Mouse (Mus musculus) limb, embryonic 10.5 days (tissue): Measurements from ENCODE around the gene S100a7a. TPM values are rescaled to one million over a fixed set of nuclear protein-coding genes. Genes with fewer than 3 reads are reported as not detected.

ENCODE experiments used
- DNase-seq: peaks from one replicate; pipeline ENCODE4 v3.0.0-alpha.2; 2017; ENCODE audit warnings: low spot score
- H3K27ac ChIP-seq: fragments of 300-500 bp; sonication (generic); 2 replicates; pipeline ENCODE4 v1.5.1; 2016; ENCODE audit warnings: mild to moderate bottlenecking
- H3K27me3 ChIP-seq: fragments of 300-500 bp; sonication (generic); 2 replicates; pipeline ENCODE4 v1.6.1; 2016; ENCODE audit warnings: low read depth, mild to moderate bottlenecking; ENCODE audit not compliant: poor library complexity, severe bottlenecking
- H3K36me3 ChIP-seq: fragments of 300-500 bp; sonication (generic); 2 replicates; pipeline ENCODE4 v1.6.1; 2016; ENCODE audit warnings: mild to moderate bottlenecking, moderate library complexity
- H3K4me1 ChIP-seq: fragments of 300-500 bp; sonication (generic); 2 replicates; pipeline ENCODE4 v1.6.1; 2016
- H3K4me3 ChIP-seq: fragments of 300-500 bp; sonication (generic); 2 replicates; pipeline ENCODE4 v1.5.1; 2016; ENCODE audit warnings: mild to moderate bottlenecking, moderate library complexity
- H3K9me3 ChIP-seq: fragments of 300-500 bp; sonication (generic); replicated peaks from 2 replicates; pipeline ENCODE4 v1.6.1; 2016; ENCODE audit warnings: mild to moderate bottlenecking
- WGBS: fragments of 180-500 bp; shearing (Covaris S2); methylation state at CpG from one replicate; pipeline ENCODE4 v1.1.7; 2016; 5-methylcytosine and 5-hydroxymethylcytosine counted together
- polyA plus RNA-seq: library from polyadenylated mRNA; unstranded; fragments of >200 nt; fragmentation: Nextera tagmentation; extraction: Ambion mirVana; gene quantifications from 2 replicates; pipeline ENCODE4 v1.2.1, GENCODE M21; 2016

Gene S100a7a
- polyA plus RNA-seq, 1 experiment from 2014 or later = not detected

DNA sequence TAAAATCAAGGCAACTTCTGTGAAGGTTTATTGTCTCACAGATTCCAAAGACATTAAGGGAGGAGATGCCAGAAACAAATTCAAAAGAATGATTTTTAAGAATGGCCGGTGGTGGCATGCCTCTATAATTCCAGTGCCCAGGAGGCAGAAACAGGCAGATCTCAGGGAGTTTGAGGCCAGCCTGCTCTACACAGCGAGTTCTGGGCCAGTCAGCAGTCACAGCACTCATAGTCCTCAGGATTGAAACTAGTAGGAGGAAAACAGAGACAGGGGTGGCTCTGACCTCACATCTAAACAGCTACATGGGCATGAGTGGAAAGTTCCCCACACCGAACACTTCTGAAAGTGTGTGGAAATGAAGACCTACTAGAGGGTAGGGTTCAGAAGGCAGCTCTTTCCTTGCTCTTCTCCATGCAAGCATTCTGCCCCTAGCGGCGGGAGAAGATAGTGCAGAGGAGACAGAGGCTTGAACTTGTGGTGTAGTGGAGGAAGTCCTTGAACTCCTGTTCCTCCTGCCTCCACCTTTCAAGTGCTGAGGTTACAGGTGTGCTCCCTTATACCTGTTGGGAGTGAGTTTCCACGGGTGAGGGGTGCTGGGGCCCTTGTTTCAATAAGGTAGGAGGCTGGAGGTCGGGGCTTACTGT, 14.2 kb upstream of the S100a7a start:
- 51% methylated on average over 7 of the region's 7 CpGs for WGBS
- Histone ChIP-seq H3K27me3 (no peaks in the 10 kb centered on the region), H3K36me3 (no peaks in the 10 kb centered on the region), H3K4me3 (no peak overlapping the region), H3K4me1 (no peaks in the 10 kb centered on the region), H3K9me3 (no peaks in the 10 kb centered on the region), H3K27ac (no peak overlapping the region)
- DNase-seq = no peak

- WGBS = 85% methylated on average over 7 of the region's 7 CpGs
- H3K9me3 ChIP-seq = no peaks in the 10 kb centered on the region
- no peak overlapping the region for H3K4me3 ChIP-seq
- no peaks in the 10 kb centered on the region for H3K36me3 ChIP-seq
- H3K4me1 ChIP-seq = no peaks in the 10 kb centered on the region
- no peak overlapping the region for H3K27ac ChIP-seq
- no peak for DNase-seq
- no peaks in the 10 kb centered on the region for H3K27me3 ChIP-seq
Measured at GRCm38 (mm10) chr3:90640981-90641380, 12.8 kb upstream of the S100a7a start.

- Histone ChIP-seq H3K9me3 (no peaks in the 10 kb centered on the region), H3K4me1 (no peaks in the 10 kb centered on the region), H3K27me3 (no peaks in the 10 kb centered on the region), H3K36me3 (no peaks in the 10 kb centered on the region), H3K27ac (no peak overlapping the region), H3K4me3 (no peak overlapping the region)
- peak; percentile 46 for DNase-seq
- 47% methylated on average over 3 of the region's 3 CpGs for WGBS
Measured at GRCm38 (mm10) chr3:90644220-90644619, 9.6 kb upstream of the S100a7a start.

DNA sequence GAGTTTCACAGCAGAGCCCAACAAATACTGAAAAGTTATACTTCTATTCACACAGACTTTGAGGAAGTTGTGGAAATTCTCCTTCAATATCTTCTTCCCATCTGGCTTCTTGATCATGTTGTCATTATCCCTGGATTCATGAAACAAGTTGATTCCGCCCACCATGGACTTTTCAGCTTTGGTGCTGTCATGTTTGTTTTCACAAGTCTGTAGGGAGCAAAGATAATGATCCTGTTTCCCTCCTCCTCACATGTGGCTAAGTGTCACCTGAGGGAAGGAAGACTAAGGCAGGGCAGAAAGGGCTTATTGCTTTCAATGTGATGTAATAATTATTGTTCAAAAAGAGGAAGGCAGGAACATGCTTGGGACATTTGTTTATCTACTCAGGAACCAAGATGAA, 6.5 kb upstream of the S100a7a start:
- Histone ChIP-seq H3K36me3 (no peaks in the 10 kb centered on the region), H3K9me3 (no peaks in the 10 kb centered on the region), H3K4me3 (no peak overlapping the region), H3K4me1 (no peaks in the 10 kb centered on the region), H3K27me3 (no peaks in the 10 kb centered on the region), H3K27ac (no peak overlapping the region)
- 89% methylated on average over 1 of the region's 1 CpGs for WGBS
- DNase-seq = no peak

GRCm38 (mm10) chr3:90648981-90649380, 4.8 kb upstream of the S100a7a start:
- no peak for DNase-seq
- Histone ChIP-seq H3K27me3 (0 out of 2 replicates have a peak, but pooled peaks cover under 1% of the 10 kb centered on the region), H3K4me1 (no peaks in the 10 kb centered on the region), H3K36me3 (no peaks in the 10 kb centered on the region), H3K27ac (no peak overlapping the region), H3K4me3 (no peak overlapping the region), H3K9me3 (no peaks in the 10 kb centered on the region)

DNA sequence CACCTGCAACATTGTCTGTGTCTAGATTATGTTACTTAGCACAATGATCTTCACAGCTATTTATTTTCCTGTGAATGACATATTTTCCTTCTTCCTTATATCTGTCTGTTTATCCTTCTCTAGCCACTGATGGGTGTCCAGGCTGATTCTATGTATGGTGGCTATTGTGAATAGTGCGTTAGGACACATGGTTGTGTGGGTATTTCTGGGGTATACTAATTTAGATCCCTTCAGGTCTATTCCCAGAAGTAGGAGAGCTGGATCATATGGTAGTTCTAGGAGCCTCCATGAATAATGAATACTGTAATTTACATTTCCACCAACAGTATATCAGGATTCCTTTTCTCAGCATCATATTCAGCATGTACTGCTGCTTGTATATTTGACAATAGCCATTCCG, 4.0 kb upstream of the S100a7a start:
- H3K9me3 ChIP-seq = no peaks in the 10 kb centered on the region
- DNase-seq = no peak
- 0 out of 2 replicates have a peak, but pooled peaks cover 4% of the 10 kb centered on the region for H3K27me3 ChIP-seq
- H3K4me3 ChIP-seq = no peak overlapping the region
- H3K27ac ChIP-seq = no peak overlapping the region
- H3K36me3 ChIP-seq = no peaks in the 10 kb centered on the region
- WGBS = 95% methylated on average over 2 of the region's 2 CpGs
- H3K4me1 ChIP-seq = no peaks in the 10 kb centered on the region

GRCm38 (mm10) chr3:90652878-90653508, 824 bp upstream of the S100a7a start:
- Histone ChIP-seq H3K4me3 (no peak overlapping the region), H3K27ac (no peak overlapping the region), H3K4me1 (no peaks in the 10 kb centered on the region), H3K9me3 (no peaks in the 10 kb centered on the region), H3K27me3 (0 out of 2 replicates have a peak, but pooled peaks cover 4% of the 10 kb centered on the region), H3K36me3 (no peaks in the 10 kb centered on the region)
- 35% methylated on average over 5 of the region's 5 CpGs for WGBS
- peak; percentile 77 for DNase-seq

- Histone ChIP-seq H3K27me3 (0 out of 2 replicates have a peak, but pooled peaks cover 4% of the 10 kb centered on the region), H3K27ac (no peak overlapping the region), H3K4me3 (no peak overlapping the region), H3K4me1 (no peaks in the 10 kb centered on the region), H3K36me3 (no peaks in the 10 kb centered on the region), H3K9me3 (no peaks in the 10 kb centered on the region)
- 78% methylated on average over 4 of the region's 4 CpGs for WGBS
- DNase-seq = no peak
Measured at GRCm38 (mm10) chr3:90657405-90657804, 3.6 kb downstream of the S100a7a start.

- Histone ChIP-seq H3K4me1 (no peaks in the 10 kb centered on the region), H3K9me3 (no peaks in the 10 kb centered on the region), H3K27me3 (no peaks in the 10 kb centered on the region), H3K36me3 (no peaks in the 10 kb centered on the region), H3K4me3 (no peak overlapping the region), H3K27ac (no peak overlapping the region)
- DNase-seq = no peak
Measured at GRCm38 (mm10) chr3:90659364-90660044, 5.7 kb downstream of the S100a7a start.

GRCm38 (mm10) chr3:90664219-90664618, 10.4 kb downstream of the S100a7a start:
- DNase-seq = no peak
- no peaks in the 10 kb centered on the region for H3K27me3 ChIP-seq
- no peaks in the 10 kb centered on the region for H3K36me3 ChIP-seq
- no peaks in the 10 kb centered on the region for H3K4me1 ChIP-seq
- no peak overlapping the region for H3K27ac ChIP-seq
- no peak overlapping the region for H3K4me3 ChIP-seq
- no peaks in the 10 kb centered on the region for H3K9me3 ChIP-seq
- WGBS = 79% methylated on average over 2 of the region's 2 CpGs

DNA sequence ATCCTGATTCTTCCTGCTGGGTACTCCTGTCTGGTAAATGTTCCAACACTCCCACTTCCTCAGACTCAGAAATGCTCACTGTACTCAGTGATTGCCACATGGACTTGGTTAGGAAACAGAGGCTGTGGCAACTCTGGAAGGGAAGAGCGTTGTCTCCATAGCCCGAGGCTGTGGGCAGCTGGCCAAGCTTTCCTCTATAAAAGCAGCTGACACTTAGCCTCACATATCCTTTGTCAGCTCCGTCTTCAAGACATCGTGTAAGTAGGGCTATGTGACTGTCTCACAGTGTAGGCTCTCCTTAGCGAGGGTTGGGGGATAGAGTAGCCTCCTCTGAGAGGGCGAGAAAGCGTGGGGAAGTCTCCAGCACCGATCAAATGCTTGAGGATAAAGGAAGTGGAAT, 15.0 kb downstream of the S100a7a start, which contains the start of gene S100a8:
Gene S100a8, plus strand, starts transcription at position 133 of the 400 bp plus-strand sequence.
- DNase-seq = no peak
- no peak within 1 kb of the TSS for H3K27ac ChIP-seq
- no peaks in the 10 kb centered on the region for H3K9me3 ChIP-seq
- no peaks in the 10 kb centered on the region for H3K4me1 ChIP-seq
- no peaks in the 10 kb centered on the region for H3K27me3 ChIP-seq
- no peak within 1 kb of the TSS for H3K4me3 ChIP-seq
- WGBS = 77% methylated on average over 8 of the region's 8 CpGs
- no peaks in the 10 kb centered on the region for H3K36me3 ChIP-seq

- no peak for DNase-seq
- H3K36me3 ChIP-seq = no peaks in the 10 kb centered on the region
- no peaks in the 10 kb centered on the region for H3K4me1 ChIP-seq
- H3K27me3 ChIP-seq = no peaks in the 10 kb centered on the region
- H3K4me3 ChIP-seq = no peak overlapping the region
- WGBS = 82% methylated on average over 3 of the region's 3 CpGs
- no peaks in the 10 kb centered on the region for H3K9me3 ChIP-seq
- H3K27ac ChIP-seq = no peak overlapping the region
Measured at GRCm38 (mm10) chr3:90678656-90679055, 24.8 kb downstream of the S100a7a start.

DNA sequence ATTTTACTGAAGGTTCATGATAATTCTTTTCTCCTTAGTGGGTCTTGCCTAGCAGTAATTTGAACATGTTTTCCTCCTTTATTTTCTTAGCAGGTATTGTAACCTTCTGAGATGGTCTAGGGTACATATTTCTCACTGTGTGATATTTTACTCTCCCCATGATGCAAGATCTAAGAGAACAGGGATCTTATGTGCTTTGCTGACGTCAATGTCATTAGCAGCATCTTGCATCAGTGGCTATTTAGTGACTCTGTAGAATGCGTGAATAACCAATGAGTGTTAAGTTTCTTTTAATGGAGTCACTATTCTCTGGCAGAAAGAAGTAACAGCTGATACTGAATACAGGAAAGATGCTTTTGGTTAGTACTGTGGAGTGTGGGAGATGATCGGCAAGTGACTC, 30.1 kb downstream of the S100a7a start:
- H3K4me1 ChIP-seq = no peaks in the 10 kb centered on the region
- H3K36me3 ChIP-seq = no peaks in the 10 kb centered on the region
- WGBS = 92% methylated on average over 3 of the region's 3 CpGs
- H3K27ac ChIP-seq = no peak overlapping the region
- no peaks in the 10 kb centered on the region for H3K27me3 ChIP-seq
- DNase-seq = no peak
- H3K4me3 ChIP-seq = no peak overlapping the region
- H3K9me3 ChIP-seq = no peaks in the 10 kb centered on the region
